Mouse (Mus musculus) adrenal gland, postnatal 14 days (tissue): ENCODE results near the gene Gm1979. TPM values are rescaled to one million over a fixed set of nuclear protein-coding genes. Genes with fewer than 3 reads are reported as not detected.
"Not testable (repeated sequence)": the region's sequence is repeated elsewhere in the genome, so short reads cannot be mapped to it uniquely, and the experiment has no call there.

Experiments
- DNase-seq: peaks from one replicate; pipeline ENCODE4 v3.0.0; 2021; ENCODE audit warnings: mixed read lengths
- long read RNA-seq, 2 experiments: library from polyadenylated mRNA; stranded (forward); transcript quantifications; one replicate each; pipeline ENCODE4 v2.0.0; 2021
- total RNA-seq: library from RNA; stranded (reverse); gene quantifications from 2 replicates; pipeline ENCODE4 v1.2.3, GENCODE M21; 2021

Gm1979 gene
- total RNA-seq = not detected in 2 replicates
- long read RNA-seq, experiment 1 = 0 reads
- long read RNA-seq, experiment 2 = 0 reads

- DNase-seq = not testable (repeated sequence)
Observed at GRCm38 (mm10) chr5:26004698-26005097, at the start of gene Gm1979. Gene Gm1979 (minus strand): TSS chr5:26004798.

- not testable (repeated sequence) for DNase-seq
Observed at GRCm38 (mm10) chr5:26039458-26039857, 34.9 kb upstream of the Gm1979 start, which contains the start of gene Speer4a. Gene Speer4a (minus strand): TSS chr5:26039558.

- not testable (repeated sequence) for DNase-seq
Observed at GRCm38 (mm10) chr5:26022816-26023215, 18.2 kb upstream of the Gm1979 start, which contains the start of gene Gm5862. Gene Gm5862 (minus strand): TSS chr5:26022916.

GRCm38 (mm10) chr5:26007697-26008096 lies 3.1 kb upstream of the Gm1979 start:
- not testable (repeated sequence) for DNase-seq

- peak; percentile 40 for DNase-seq
Observed at GRCm38 (mm10) chr5:26006937-26007695, 2.5 kb upstream of the Gm1979 start.

- not testable (repeated sequence) for DNase-seq
Observed at GRCm38 (mm10) chr5:25988550-25988949, 16.0 kb downstream of the Gm1979 start, which contains the start of gene Gm21698. Gene Gm21698 (minus strand): TSS chr5:25988650.

GRCm38 (mm10) chr5:25972563-25972962 lies 32.0 kb downstream of the Gm1979 start, which contains the start of gene Gm21680:
Gene Gm21680 (minus strand): TSS chr5:25972663.
- DNase-seq = not testable (repeated sequence)

GRCm38 (mm10) chr5:25957050-25957449 lies 47.5 kb downstream of the Gm1979 start:
- not testable (repeated sequence) for DNase-seq

- DNase-seq = peak; percentile 29
Observed at GRCm38 (mm10) chr5:25956611-25957010, 48.0 kb downstream of the Gm1979 start.

- not testable (repeated sequence) for DNase-seq
Observed at GRCm38 (mm10) chr5:25954317-25954716, 50.3 kb downstream of the Gm1979 start, which contains the start of gene Gm21671. Gene Gm21671 (minus strand): TSS chr5:25954417.

Other genes with a start within 250 kb of the Gm1979 start
- 10.2 and 11.0 TPM in 2 replicates for gene Actr3b, start 244.8 kb downstream of the Gm1979 start, total RNA-seq
- not detected in 2 replicates for gene Gm21663, start 62.4 kb downstream of the Gm1979 start, total RNA-seq
- not detected in 2 replicates for gene Gm21671, start 50.4 kb downstream of the Gm1979 start, total RNA-seq
- gene Gm21680, start 32.1 kb downstream of the Gm1979 start, total RNA-seq = not detected in 2 replicates
- not detected in 2 replicates for gene Gm21698, start 16.1 kb downstream of the Gm1979 start, total RNA-seq
- not detected in 2 replicates for gene Gm5862, start 18.1 kb upstream of the Gm1979 start, total RNA-seq
- gene Speer4a, start 34.8 kb upstream of the Gm1979 start, total RNA-seq = not detected in 2 replicates
- gene Gm7347, start 53.8 kb upstream of the Gm1979 start, total RNA-seq = not detected in 2 replicates
- not detected in 2 replicates for gene Gm10471, start 84.5 kb upstream of the Gm1979 start, total RNA-seq
- not detected in 2 replicates for gene 5031410I06Rik, start 100.6 kb upstream of the Gm1979 start, total RNA-seq
- gene Gm10220, start 116.6 kb upstream of the Gm1979 start, total RNA-seq = not detected in 2 replicates